In genomic region chr4:116910489-116911181, GRCm38 (mm10) we compare ENCODE assay signal across 20 mouse cellular contexts. TPM values are rescaled to one million over a fixed set of nuclear protein-coding genes. Genes with fewer than 3 reads are reported as not detected.
DNase-seq lines count a peak whose midpoint lies in the region; ATAC-seq and TF ChIP-seq lines count a peak whose summit lies in the region.
"Had no signal": no experiment of that assay in that cellular context is flagged by ENCODE, and none has a peak within 500 bp of the region (broad histone marks: within the 10 kb centered on the region; RNA-seq: fewer than 3 reads in every experiment).

No protein-coding gene starts in this region.

- H3K4me1 ChIP-seq in midbrain, embryonic 12.5 days, result peaks cover 17% of the 10 kb centered on the region
- no peaks in the 10 kb centered on the region for H3K4me1 ChIP-seq in midbrain, postnatal 0 days (ENCODE audit: insufficient read depth, low read length)
- peaks cover 17% of the 10 kb centered on the region for H3K4me1 ChIP-seq in forebrain, embryonic 12.5 days
- H3K4me1 ChIP-seq in hindbrain, embryonic 14.5 days (replicated peaks; ENCODE audit: control insufficient read depth, insufficient read depth, low read length), result peaks cover 15% of the 10 kb centered on the region
- no peaks in the 10 kb centered on the region for H3K4me1 ChIP-seq in cerebellum, adult 2 months (ENCODE audit: control insufficient read depth, insufficient read depth, low read length)
- H3K4me1 ChIP-seq: embryonic facial prominence, embryonic 12.5 days; heart, embryonic 10.5 days; liver, embryonic 12.5 days; stomach, embryonic 15.5 days had no signal

- no peak for TF ChIP-seq POLR2A in cerebellum, adult 2 months (IDR thresholded peaks at IDR 0.05; ENCODE audit: borderline replicate concordance, insufficient read depth, low read length)

- no peak for TF ChIP-seq CTCF in midbrain, postnatal 0 days (IDR thresholded peaks at IDR 0.05)
- no peak for TF ChIP-seq CTCF in cerebellum, adult 2 months (IDR thresholded peaks at IDR 0.05; ENCODE audit: borderline replicate concordance, insufficient read depth, low read depth, low read length)

- DNase-seq in midbrain, postnatal 0 days (ENCODE audit: low spot score), result no peak
- DNase-seq in hindbrain, embryonic 14.5 days (ENCODE audit: low spot score), result no peak
- DNase-seq in telencephalon, adult 2 months (ENCODE audit: low read depth, low spot score), result peak; percentile 10
- no peak for DNase-seq in cerebellum, adult 2 months
- no peak for DNase-seq in c-Kit-positive CD71-positive TER-119-positive erythroid progenitor cells, embryonic 14.5 days (ENCODE audit: low spot score)
- DNase-seq in layer of hippocampus, adult 9-10 months (ENCODE audit: low spot score), result no peak
- DNase-seq: B cell, adult 2 months; cerebellum, adult 11-12 months; heart, postnatal 4 days; lung, embryonic 14.5 days had no signal

- no peaks in the 10 kb centered on the region for H3K27me3 ChIP-seq in midbrain, embryonic 12.5 days
- no peaks in the 10 kb centered on the region for H3K27me3 ChIP-seq in midbrain, postnatal 0 days (ENCODE audit: insufficient read depth, low read length)
- H3K27me3 ChIP-seq in forebrain, embryonic 12.5 days, result no peaks in the 10 kb centered on the region
- H3K27me3 ChIP-seq in hindbrain, embryonic 14.5 days (ENCODE audit: control insufficient read depth, insufficient read depth, low read length), result no peaks in the 10 kb centered on the region
- H3K27me3 ChIP-seq in cerebellum, adult 2 months (ENCODE audit: control insufficient read depth, insufficient read depth, low read length), result no peaks in the 10 kb centered on the region
- H3K27me3 ChIP-seq: embryonic facial prominence, embryonic 12.5 days; liver, embryonic 12.5 days; stomach, embryonic 15.5 days had no signal

- H3K9ac ChIP-seq in midbrain, embryonic 12.5 days (replicated peaks), result no peak overlapping the region
- no peak overlapping the region for H3K9ac ChIP-seq in midbrain, postnatal 0 days (replicated peaks; ENCODE audit: low read length, poor library complexity, severe bottlenecking)
- no peak overlapping the region for H3K9ac ChIP-seq in forebrain, embryonic 12.5 days
- H3K9ac ChIP-seq in hindbrain, embryonic 14.5 days, result peak overlapping the region; percentile 14; the same call in 1 of the 2 replicates
- H3K9ac ChIP-seq: embryonic facial prominence, embryonic 12.5 days; liver, embryonic 12.5 days; lung, embryonic 14.5 days; stomach, embryonic 15.5 days had no signal

- no peaks in the 10 kb centered on the region for H3K9me3 ChIP-seq in midbrain, embryonic 12.5 days
- H3K9me3 ChIP-seq in midbrain, postnatal 0 days (ENCODE audit: low read length), result no peaks in the 10 kb centered on the region
- no peaks in the 10 kb centered on the region for H3K9me3 ChIP-seq in forebrain, embryonic 12.5 days
- no peaks in the 10 kb centered on the region for H3K9me3 ChIP-seq in hindbrain, embryonic 14.5 days (ENCODE audit: control insufficient read depth, low read length)
- H3K9me3 ChIP-seq: embryonic facial prominence, embryonic 12.5 days; heart, embryonic 10.5 days; liver, embryonic 12.5 days; stomach, embryonic 15.5 days had no signal

- H3K4me2 ChIP-seq in midbrain, embryonic 12.5 days (replicated peaks), result no peak overlapping the region
- H3K4me2 ChIP-seq in midbrain, postnatal 0 days (ENCODE audit: low read depth, low read length, poor library complexity, severe bottlenecking), result no peak overlapping the region
- no peak overlapping the region for H3K4me2 ChIP-seq in forebrain, embryonic 12.5 days
- H3K4me2 ChIP-seq in hindbrain, embryonic 14.5 days (replicated peaks), result no peak overlapping the region
- H3K4me2 ChIP-seq: embryonic facial prominence, embryonic 12.5 days; liver, embryonic 12.5 days; lung, embryonic 14.5 days; stomach, embryonic 15.5 days had no signal

- WGBS in midbrain, embryonic 12.5 days, result 41% methylated on average over 4 of the region's 4 CpGs
- 29% methylated on average over 4 of the region's 4 CpGs for WGBS in midbrain, postnatal 0 days
- 12% methylated on average over 4 of the region's 4 CpGs for WGBS in forebrain, embryonic 12.5 days
- 30% methylated on average over 4 of the region's 4 CpGs for WGBS in hindbrain, embryonic 14.5 days
- 43% methylated on average over 4 of the region's 4 CpGs for WGBS in cerebellum, adult 2 months

- peak overlapping the region; percentile 52; the same call in 1 of the 2 replicates for H3K27ac ChIP-seq in midbrain, embryonic 12.5 days (replicated peaks)
- no peak overlapping the region for H3K27ac ChIP-seq in midbrain, postnatal 0 days (ENCODE audit: low read depth, low read length)
- H3K27ac ChIP-seq in forebrain, embryonic 12.5 days, result peak overlapping the region; percentile 73
- H3K27ac ChIP-seq in hindbrain, embryonic 14.5 days, result peak overlapping the region; percentile 62; the same call in 1 of the 2 replicates
- H3K27ac ChIP-seq in cerebellum, adult 2 months (ENCODE audit: insufficient read depth, low read length), result no peak overlapping the region
- H3K27ac ChIP-seq: embryonic facial prominence, embryonic 12.5 days; heart, embryonic 10.5 days; kidney, postnatal 0 days; left cerebral cortex, adult 2 months; liver, embryonic 12.5 days; macrophage; stomach, embryonic 15.5 days had no signal

- H3K36me3 ChIP-seq in midbrain, embryonic 12.5 days, result no peaks in the 10 kb centered on the region
- H3K36me3 ChIP-seq in midbrain, postnatal 0 days (ENCODE audit: insufficient read depth, low read length), result no peaks in the 10 kb centered on the region
- H3K36me3 ChIP-seq in forebrain, embryonic 12.5 days (replicated peaks), result no peaks in the 10 kb centered on the region
- H3K36me3 ChIP-seq in hindbrain, embryonic 14.5 days (replicated peaks; ENCODE audit: control insufficient read depth, insufficient read depth), result no peaks in the 10 kb centered on the region
- H3K36me3 ChIP-seq: embryonic facial prominence, embryonic 12.5 days; heart, embryonic 10.5 days; liver, embryonic 12.5 days; stomach, embryonic 15.5 days had no signal

- H3K4me3 ChIP-seq in midbrain, embryonic 12.5 days, result no peak overlapping the region
- H3K4me3 ChIP-seq in midbrain, postnatal 0 days (ENCODE audit: low read depth, low read length), result no peak overlapping the region
- H3K4me3 ChIP-seq in forebrain, embryonic 12.5 days (replicated peaks), result no peak overlapping the region
- no peak overlapping the region for H3K4me3 ChIP-seq in hindbrain, embryonic 14.5 days (replicated peaks; ENCODE audit: low read length)
- H3K4me3 ChIP-seq in cerebellum, adult 2 months (replicated peaks; ENCODE audit: insufficient read depth, low read depth, low read length), result no peak overlapping the region
- H3K4me3 ChIP-seq: embryonic facial prominence, embryonic 12.5 days; heart, embryonic 10.5 days; left cerebral cortex, adult 2 months; liver, embryonic 12.5 days; stomach, embryonic 15.5 days had no signal

- peak; percentile 54; the same call in 1 of the 2 replicates for ATAC-seq in midbrain, embryonic 12.5 days (ENCODE audit: low FRiP score, low read depth)
- ATAC-seq in midbrain, postnatal 0 days (ENCODE audit: low FRiP score), result no peak
- ATAC-seq in forebrain, embryonic 12.5 days (ENCODE audit: low FRiP score), result peak; percentile 70; the same call in 1 of the 2 replicates
- ATAC-seq in hindbrain, embryonic 14.5 days (ENCODE audit: low FRiP score), result no peak
- ATAC-seq: intestine, embryonic 16.5 days; liver, embryonic 12.5 days had no signal

RNA-seq across cellular contexts. Expression of gene Zswim5, which starts 33.5 kb away (rescaled TPM):
- 9.6 and 10.6 TPM in 2 replicates for polyA plus RNA-seq in midbrain, embryonic 12.5 days (2016; fragmentation: Nextera tagmentation; extraction: Ambion mirVana)
- total RNA-seq in midbrain, postnatal 0 days (2014; rRNA removed), result 20.1 and 23.0 TPM in 2 replicates
- polyA plus RNA-seq in midbrain, postnatal 0 days (2015; fragmentation: Nextera tagmentation; extraction: Ambion mirVana), result 2.2 and 2.4 TPM in 2 replicates
- polyA plus RNA-seq in forebrain, embryonic 12.5 days (2016; fragmentation: Nextera tagmentation; extraction: Ambion mirVana), result 12.0 and 13.3 TPM in 2 replicates
- polyA plus RNA-seq in hindbrain, embryonic 14.5 days (2014; fragmentation: Nextera tagmentation; extraction: Ambion mirVana), result 5.9 and 6.0 TPM in 2 replicates
- polyA plus RNA-seq in cerebellum, adult 2 months (2012; rRNA removed), result 10.2 TPM in 2 replicates

Comparison
In these comparisons a context has a peak if more than half of its experiments do, and no peak if none do; other contexts are left out.
1. ATAC-seq: peak in midbrain, embryonic 12.5 days (single experiment) and forebrain, embryonic 12.5 days (single experiment); none in midbrain, postnatal 0 days (single experiment) and hindbrain, embryonic 14.5 days (single experiment).
2. H3K27ac ChIP-seq: peak in midbrain, embryonic 12.5 days (single experiment), forebrain, embryonic 12.5 days (single experiment) and hindbrain, embryonic 14.5 days (single experiment); none in midbrain, postnatal 0 days (single experiment) and cerebellum, adult 2 months (single experiment).